Mouse (Mus musculus) myocyte (in vitro differentiated cells): ENCODE data around the gene Crtac1. TPM values are rescaled to one million over a fixed set of nuclear protein-coding genes. Genes with fewer than 3 reads are reported as not detected.
A peak's percentile ranks its signal among the peaks of the same experiment; 100 is the strongest.

ENCODE experiments used
- H3K27me3 ChIP-seq: one replicate; pipeline ENCODE4 v1.6.1; 2011; ENCODE audit not compliant: control insufficient read depth, insufficient read depth, insufficient read length
- H3K36me3 ChIP-seq: one replicate; pipeline ENCODE4 v1.6.1; 2011; ENCODE audit not compliant: control insufficient read depth, insufficient read depth
- H3K4me2 ChIP-seq: one replicate; pipeline ENCODE4 v1.6.1; 2011; ENCODE audit warnings: low read depth, control low read depth
- H3K4me3 ChIP-seq: one replicate; pipeline ENCODE4 v1.5.1; 2011; ENCODE audit warnings: mild to moderate bottlenecking, control low read depth, moderate library complexity
- H3K79me2 ChIP-seq: one replicate; pipeline ENCODE4 v1.6.1; 2011; ENCODE audit not compliant: control insufficient read depth, insufficient read depth
- H3ac ChIP-seq: one replicate; pipeline ENCODE4 v1.6.1; 2011; ENCODE audit not compliant: control insufficient read depth, insufficient read length
- CEBPB ChIP-seq: IDR thresholded peaks from 2 replicates; pipeline ENCODE4 v1.6.1; 2011; ENCODE audit warnings: mild to moderate bottlenecking, moderate library complexity; ENCODE audit not compliant: poor library complexity, insufficient read depth, severe bottlenecking
- E2F4 ChIP-seq: IDR thresholded peaks from one replicate; pipeline ENCODE4 v1.6.1; 2011; ENCODE audit warnings: mild to moderate bottlenecking, control low read depth, moderate library complexity; ENCODE audit not compliant: insufficient read depth
- MAX ChIP-seq: IDR thresholded peaks from one replicate; pipeline ENCODE4 v1.6.1; 2011; ENCODE audit warnings: low read depth, mild to moderate bottlenecking, control low read depth
- MYOD1 ChIP-seq, 3 experiments: IDR thresholded peaks; one replicate each; pipeline ENCODE4 v1.6.1; 2011; ENCODE audit warnings: control low read depth in 2 of 3, low read depth in 2 of 3, mild to moderate bottlenecking in 2 of 3, moderate library complexity in 1 of 3; ENCODE audit not compliant: insufficient read length in 2 of 3, control insufficient read depth in 1 of 3
- MYOG ChIP-seq, 3 experiments: IDR thresholded peaks; one replicate each; pipeline ENCODE4 v1.6.1; 2011; ENCODE audit warnings: control low read depth in 2 of 3, low read depth in 2 of 3, mild to moderate bottlenecking in 2 of 3; ENCODE audit not compliant: insufficient read length in 2 of 3, control insufficient read depth in 1 of 3, insufficient read depth in 1 of 3
- POLR2A ChIP-seq: IDR thresholded peaks from one replicate; pipeline ENCODE4 v1.6.1; 2011; ENCODE audit warnings: low read depth, mild to moderate bottlenecking, control low read depth, moderate library complexity; ENCODE audit not compliant: insufficient read length
- POLR2AphosphoS2 ChIP-seq: IDR thresholded peaks from one replicate; pipeline ENCODE4 v1.6.1; 2011; ENCODE audit warnings: low read depth, control low read depth; ENCODE audit not compliant: insufficient read length
- REST ChIP-seq: IDR thresholded peaks from one replicate; pipeline ENCODE4 v1.6.1; 2011; ENCODE audit warnings: mild to moderate bottlenecking, control low read depth, moderate library complexity; ENCODE audit not compliant: insufficient read depth, insufficient read length
- SRF ChIP-seq: IDR thresholded peaks from one replicate; pipeline ENCODE4 v1.6.1; 2011; ENCODE audit warnings: low read depth; ENCODE audit not compliant: control insufficient read depth, insufficient read length
- TCF12 ChIP-seq: IDR thresholded peaks from one replicate; pipeline ENCODE4 v1.6.1; 2011; ENCODE audit warnings: mild to moderate bottlenecking, control low read depth; ENCODE audit not compliant: poor library complexity, insufficient read depth, severe bottlenecking
- TCF3 ChIP-seq: IDR thresholded peaks from one replicate; pipeline ENCODE4 v1.6.1; 2011; ENCODE audit warnings: low read depth, control low read depth; ENCODE audit not compliant: insufficient read length
- USF1 ChIP-seq: IDR thresholded peaks from one replicate; pipeline ENCODE4 v1.6.1; 2011; ENCODE audit warnings: low read depth, mild to moderate bottlenecking, control low read depth, moderate library complexity
- polyA plus RNA-seq: library from polyadenylated mRNA; unstranded; fragments of >200 nt; fragmentation: generic; extraction: Trizol; gene quantifications from one replicate; pipeline ENCODE4 v1.2.1, GENCODE M21; 2012; ENCODE audit warnings: missing spikeins

Crtac1 gene
- polyA plus RNA-seq, 1 experiment, result not detected

- no peak overlapping the region for H3ac ChIP-seq
- H3K79me2 ChIP-seq, result no peaks in the 10 kb centered on the region
- H3K4me2 ChIP-seq, result no peak overlapping the region
- TF ChIP-seq POLR2A (no peak), MYOG (IDR thresholded peaks at IDR 0.05; ENCODE audit: control insufficient read depth in 1 of 3, insufficient read depth in 1 of 3, insufficient read length in 2 of 3, low read depth in 2 of 3) (no peak), E2F4 (no peak), SRF (no peak), TCF3 (no peak), POLR2AphosphoS2 (no peak), MAX (no peak), MYOD1 (IDR thresholded peaks at IDR 0.05; ENCODE audit: control insufficient read depth in 1 of 3, insufficient read length in 2 of 3, low read depth in 2 of 3) (no peak), CEBPB (no peak), REST (no peak), USF1 (no peak), TCF12 (no peak)
- H3K36me3 ChIP-seq, result no peaks in the 10 kb centered on the region
- H3K27me3 ChIP-seq, result peaks cover 9% of the 10 kb centered on the region
- H3K4me3 ChIP-seq, result no peak overlapping the region
Measured at GRCm38 (mm10) chr19:42256611-42257240, 174.9 kb downstream of the Crtac1 start.

DNA sequence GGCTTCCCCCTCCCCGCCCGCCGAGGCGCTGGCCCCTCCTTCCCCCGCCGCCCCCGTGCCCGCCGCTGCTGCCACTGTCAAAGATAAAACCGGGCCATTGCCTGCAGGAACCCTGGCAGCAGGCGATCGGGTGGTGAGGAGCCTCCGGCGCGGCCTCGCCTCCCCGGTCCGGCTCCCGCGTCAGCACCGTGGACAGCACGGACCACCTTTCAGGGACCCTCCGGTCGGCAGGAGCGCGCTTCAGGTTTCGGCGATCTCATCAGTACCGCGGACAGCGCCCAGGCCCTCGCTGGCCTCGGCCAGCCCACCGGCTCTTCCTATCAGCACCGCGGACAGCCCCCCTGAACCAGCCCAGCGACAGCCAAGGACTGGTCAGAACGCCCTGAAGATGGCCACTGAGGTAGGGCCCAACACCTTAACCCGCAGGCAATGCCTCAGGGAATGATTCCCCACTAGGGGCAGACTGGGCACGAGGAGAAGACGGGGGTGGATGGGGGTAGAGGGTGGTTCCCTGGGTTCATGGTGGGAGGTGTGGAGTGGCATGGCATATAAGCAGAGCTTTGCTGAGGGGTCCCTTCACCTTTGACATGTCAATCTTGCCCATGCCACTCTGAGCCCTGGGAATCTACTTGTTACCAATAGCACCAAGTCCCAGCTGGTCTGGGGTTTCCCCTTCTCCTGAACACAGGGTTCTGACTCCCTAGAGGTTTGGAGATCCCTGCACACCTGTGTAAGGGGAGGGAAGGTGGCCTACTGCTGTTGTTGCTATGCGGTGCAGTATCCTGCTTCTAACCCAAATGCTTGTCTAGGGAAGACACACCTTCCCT lies 175.6 kb downstream of the Crtac1 start:
- peaks cover 9% of the 10 kb centered on the region for H3K27me3 ChIP-seq

GRCm38 (mm10) chr19:42255438-42255783 lies 176.2 kb downstream of the Crtac1 start:
- H3K79me2 ChIP-seq, result no peaks in the 10 kb centered on the region
- peaks cover 9% of the 10 kb centered on the region for H3K27me3 ChIP-seq

More for the DNA sequence above, 175.6 kb downstream of the Crtac1 start:
- Histone ChIP-seq H3K36me3 (no peaks in the 10 kb centered on the region), H3K4me3 (no peak overlapping the region), H3ac (no peak overlapping the region), H3K79me2 (no peaks in the 10 kb centered on the region), H3K4me2 (no peak overlapping the region)
- TF ChIP-seq MYOD1 (IDR thresholded peaks at IDR 0.05; ENCODE audit: control insufficient read depth in 1 of 3, insufficient read length in 2 of 3, low read depth in 2 of 3) (no peak), REST (peak; percentile 90)

DNA sequence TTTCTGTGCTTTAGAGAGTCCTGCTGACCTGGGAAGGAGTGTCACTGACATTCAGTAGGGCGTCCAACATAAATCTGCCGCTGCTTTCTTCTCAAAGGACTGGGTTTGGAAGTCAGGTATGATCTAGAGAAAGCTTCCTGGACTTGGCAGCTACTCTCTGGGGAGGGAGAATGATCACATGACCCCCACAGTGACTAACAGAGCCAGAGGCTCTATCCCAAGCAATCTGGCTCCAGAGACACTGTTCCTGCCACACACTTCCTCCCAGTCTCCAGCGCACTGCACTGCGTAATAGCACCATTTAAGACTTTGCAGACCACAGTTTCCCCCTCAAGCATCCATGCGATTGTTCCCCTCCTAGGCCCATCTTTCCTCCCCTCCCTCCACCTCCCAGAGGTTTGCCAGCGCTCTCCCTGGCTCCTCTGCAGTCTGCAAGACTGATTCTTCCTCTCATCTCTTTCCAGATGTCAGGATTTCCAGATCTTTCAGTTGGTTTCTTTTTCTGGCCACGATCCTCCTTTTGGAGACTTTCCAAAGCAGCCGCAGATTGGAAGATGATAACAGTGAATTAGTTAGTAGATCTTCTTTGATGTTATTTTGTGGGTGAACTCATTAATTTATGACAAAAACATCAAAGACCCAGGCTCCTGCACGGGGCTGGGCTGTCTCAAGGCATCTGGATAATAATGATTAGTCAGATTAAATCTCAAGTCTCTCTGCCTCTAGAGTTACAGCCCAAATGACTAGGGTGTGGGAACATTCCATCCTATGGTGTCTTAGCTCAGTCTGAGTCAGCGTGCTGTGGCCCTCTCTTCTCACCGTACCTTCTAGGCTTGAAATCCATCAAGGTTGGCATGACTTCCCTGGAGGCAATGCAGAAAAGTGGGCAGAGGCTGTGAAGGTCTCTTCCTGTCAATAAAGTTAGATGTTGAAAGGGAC lies 181.3 kb downstream of the Crtac1 start:
- TF ChIP-seq TCF12 (no peak), USF1 (peak; percentile 46)
- Histone ChIP-seq H3K27me3 (peaks cover 26% of the 10 kb centered on the region), H3ac (no peak overlapping the region)

More at GRCm38 (mm10) chr19:42255438-42255783, 176.2 kb downstream of the Crtac1 start:
- TF ChIP-seq MYOD1 (IDR thresholded peaks at IDR 0.05; ENCODE audit: control insufficient read depth in 1 of 3, insufficient read length in 2 of 3, low read depth in 2 of 3) (no peak), TCF12 (no peak), TCF3 (no peak), POLR2AphosphoS2 (no peak), E2F4 (no peak), CEBPB (no peak), SRF (no peak), REST (no peak), MYOG (IDR thresholded peaks at IDR 0.05; ENCODE audit: control insufficient read depth in 1 of 3, insufficient read depth in 1 of 3, insufficient read length in 2 of 3, low read depth in 2 of 3) (no peak), POLR2A (no peak), MAX (no peak), USF1 (no peak)
- no peak overlapping the region for H3ac ChIP-seq
- no peak overlapping the region for H3K4me3 ChIP-seq
- H3K36me3 ChIP-seq, result no peaks in the 10 kb centered on the region
- H3K4me2 ChIP-seq, result no peak overlapping the region

GRCm38 (mm10) chr19:42247519-42247918 lies 184.1 kb downstream of the Crtac1 start, which contains the start of gene Golga7b:
Gene Golga7b (plus strand): TSS chr19:42247574.
- Histone ChIP-seq H3K4me2 (no peak within 1 kb of the TSS), H3K79me2 (no peaks in the 10 kb centered on the region), H3K36me3 (no peaks in the 10 kb centered on the region), H3K27me3 (peaks cover 17% of the 10 kb centered on the region), H3ac (no peak within 1 kb of the TSS), H3K4me3 (no peak within 1 kb of the TSS)
- TF ChIP-seq MAX (no peak), POLR2AphosphoS2 (no peak), TCF12 (no peak), MYOD1 (IDR thresholded peaks at IDR 0.05; ENCODE audit: control insufficient read depth in 1 of 3, insufficient read length in 2 of 3, low read depth in 2 of 3) (no peak), REST (no peak), USF1 (no peak), SRF (no peak), E2F4 (no peak)

More for the DNA sequence above, 181.3 kb downstream of the Crtac1 start:
- Histone ChIP-seq H3K4me2 (peak overlapping the region; percentile 16), H3K4me3 (no peak overlapping the region), H3K36me3 (no peaks in the 10 kb centered on the region), H3K79me2 (no peaks in the 10 kb centered on the region)
